Comparison of ENCODE assay signal across 26 mouse cellular contexts in the genomic region with DNA sequence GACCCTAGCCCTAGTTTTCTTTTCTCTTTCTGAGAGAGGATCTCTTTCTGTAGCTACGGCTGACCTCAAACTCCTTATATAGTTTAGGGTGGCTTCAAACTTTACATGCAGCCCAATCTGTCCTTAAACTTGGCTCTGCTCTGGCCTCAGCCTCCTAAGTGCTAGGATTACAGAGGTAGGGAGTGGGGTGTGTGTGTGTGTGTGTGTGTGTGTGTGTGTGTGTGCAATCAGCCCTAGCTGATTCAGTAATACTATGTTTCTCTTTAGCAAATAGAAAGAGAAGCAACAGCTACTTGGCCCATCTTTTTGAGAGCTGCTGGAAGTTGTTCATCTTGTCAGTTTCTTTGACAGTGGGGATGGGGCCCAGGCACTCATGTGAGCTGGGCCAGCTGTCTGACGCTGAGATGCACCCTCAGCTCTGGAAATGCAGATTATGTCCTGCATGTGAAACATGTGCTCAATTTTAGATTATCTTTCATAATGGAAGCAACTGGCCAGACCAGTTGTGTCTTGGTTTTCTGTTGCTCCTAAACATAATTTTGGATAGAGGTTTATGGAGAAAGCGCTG. TPM values are rescaled to one million over a fixed set of nuclear protein-coding genes. Genes with fewer than 3 reads are reported as not detected.
DNase-seq lines count a peak whose midpoint lies in the region; ATAC-seq and TF ChIP-seq lines count a peak whose summit lies in the region.
"Had no signal": no experiment of that assay in that cellular context is flagged by ENCODE, and none has a peak within 500 bp of the region (broad histone marks: within the 10 kb centered on the region; RNA-seq: fewer than 3 reads in every experiment).

No protein-coding gene starts in this region.

- no peaks in the 10 kb centered on the region for H3K36me3 ChIP-seq in heart, postnatal 0 days (replicated peaks; ENCODE audit: control insufficient read depth, insufficient read depth, low read length)
- H3K36me3 ChIP-seq in kidney, postnatal 0 days (ENCODE audit: insufficient read depth, low read length) = no peaks in the 10 kb centered on the region
- no peaks in the 10 kb centered on the region for H3K36me3 ChIP-seq in lung, embryonic 15.5 days
- H3K36me3 ChIP-seq in stomach, postnatal 0 days (ENCODE audit: control insufficient read depth, insufficient read depth, low read length) = no peaks in the 10 kb centered on the region
- H3K36me3 ChIP-seq: heart, embryonic 10.5 days; hindbrain, embryonic 12.5 days; limb, embryonic 12.5 days; neural tube, embryonic 15.5 days had no signal

- no peak for TF ChIP-seq EP300 in heart, postnatal 0 days (IDR thresholded peaks at IDR 0.05; ENCODE audit: low read depth)
- TF ChIP-seq EP300 in stomach, postnatal 0 days (optimal IDR thresholded peaks at IDR 0.05) = no peak

- H3K27me3 ChIP-seq in heart, postnatal 0 days (ENCODE audit: control insufficient read depth, insufficient read depth, low read length) = no peaks in the 10 kb centered on the region
- no peaks in the 10 kb centered on the region for H3K27me3 ChIP-seq in kidney, postnatal 0 days (ENCODE audit: insufficient read depth, low read length)
- no peaks in the 10 kb centered on the region for H3K27me3 ChIP-seq in lung, embryonic 15.5 days
- no peaks in the 10 kb centered on the region for H3K27me3 ChIP-seq in stomach, postnatal 0 days (ENCODE audit: control insufficient read depth, insufficient read depth, low read length)
- H3K27me3 ChIP-seq: forebrain, embryonic 13.5 days; hindbrain, embryonic 12.5 days; limb, embryonic 12.5 days had no signal

- TF ChIP-seq CTCF in heart, postnatal 0 days (IDR thresholded peaks at IDR 0.05; ENCODE audit: low read depth) = no peak
- no peak for TF ChIP-seq CTCF in kidney, postnatal 0 days (IDR thresholded peaks at IDR 0.05; ENCODE audit: low read depth)
- TF ChIP-seq CTCF in stomach, postnatal 0 days (IDR thresholded peaks at IDR 0.05; ENCODE audit: low read depth) = no peak

- no peak overlapping the region for H3K4me2 ChIP-seq in heart, postnatal 0 days (ENCODE audit: low read depth, low read length)
- H3K4me2 ChIP-seq in kidney, postnatal 0 days (ENCODE audit: low read length) = no peak overlapping the region
- H3K4me2 ChIP-seq in lung, embryonic 15.5 days = no peak overlapping the region
- no peak overlapping the region for H3K4me2 ChIP-seq in stomach, postnatal 0 days (replicated peaks; ENCODE audit: low read depth)
- H3K4me2 ChIP-seq: forebrain, embryonic 13.5 days; hindbrain, embryonic 12.5 days; limb, embryonic 12.5 days; neural tube, embryonic 15.5 days had no signal

- no peaks in the 10 kb centered on the region for H3K9me3 ChIP-seq in heart, postnatal 0 days (replicated peaks; ENCODE audit: control insufficient read depth, low read length)
- no peaks in the 10 kb centered on the region for H3K9me3 ChIP-seq in kidney, postnatal 0 days (replicated peaks; ENCODE audit: low read length)
- H3K9me3 ChIP-seq in lung, embryonic 15.5 days = no peaks in the 10 kb centered on the region
- no peaks in the 10 kb centered on the region for H3K9me3 ChIP-seq in stomach, postnatal 0 days (ENCODE audit: control insufficient read depth, low read length)
- H3K9me3 ChIP-seq: forebrain, embryonic 13.5 days; heart, embryonic 10.5 days; hindbrain, embryonic 12.5 days; limb, embryonic 12.5 days; neural tube, embryonic 15.5 days had no signal

- no peak for ATAC-seq in heart, postnatal 0 days (ENCODE audit: insufficient read depth, low read depth)
- ATAC-seq in kidney, postnatal 0 days (replicated peaks; ENCODE audit: low FRiP score, low read depth) = no peak
- ATAC-seq in lung, embryonic 15.5 days (ENCODE audit: borderline replicate concordance, extremely low read depth, low FRiP score, low TSS enrichment) = peak; percentile 70; the same call in 1 of the 2 replicates
- ATAC-seq in stomach, postnatal 0 days (ENCODE audit: low FRiP score, low TSS enrichment) = 0 out of 2 replicates have a peak, but pooled peaks have one; percentile 45
- ATAC-seq: CD4-positive, CD25-positive, alpha-beta regulatory T cell, adult 4 months; forebrain, embryonic 13.5 days; hindbrain, postnatal 0 days; intestine, embryonic 16.5 days had no signal

- DNase-seq in heart, postnatal 0 days (ENCODE audit: low spot score) = no peak
- no peak for DNase-seq in heart, postnatal 36 days
- peak; percentile 31 for DNase-seq in kidney, postnatal 0 days (ENCODE audit: low spot score)
- no peak for DNase-seq in kidney, adult 8-10 months
- no peak for DNase-seq in lung, postnatal 14 days
- no peak for DNase-seq in stomach, postnatal 0 days (ENCODE audit: low spot score)
- DNase-seq: adrenal gland, postnatal 14 days; cerebellum, adult 11 months; cerebellum, adult 9-10 months; cerebellum, postnatal 36 days; gastrocnemius, postnatal 10 days; heart, postnatal 14 days; midbrain, embryonic 14.5 days; right cerebral cortex, postnatal 25 days; thymus, adult 2 months; thymus, postnatal 36 days had no signal

- H3K4me1 ChIP-seq in heart, postnatal 0 days (ENCODE audit: control insufficient read depth, insufficient read depth) = no peaks in the 10 kb centered on the region
- no peaks in the 10 kb centered on the region for H3K4me1 ChIP-seq in kidney, postnatal 0 days (replicated peaks; ENCODE audit: insufficient read depth, low read length)
- H3K4me1 ChIP-seq in lung, embryonic 15.5 days = peaks cover 11% of the 10 kb centered on the region; the same call in 1 of the 2 replicates
- H3K4me1 ChIP-seq in stomach, postnatal 0 days (replicated peaks; ENCODE audit: control insufficient read depth, insufficient read depth) = no peaks in the 10 kb centered on the region
- H3K4me1 ChIP-seq: forebrain, embryonic 13.5 days; heart, embryonic 10.5 days; hindbrain, embryonic 12.5 days; limb, embryonic 12.5 days; neural tube, embryonic 15.5 days had no signal

- 0 out of 2 replicates have a peak overlapping the region, but pooled peaks have one; percentile 7 for H3K27ac ChIP-seq in heart, postnatal 0 days (ENCODE audit: low read depth)
- H3K27ac ChIP-seq in kidney, postnatal 0 days = no peak overlapping the region
- H3K27ac ChIP-seq in lung, embryonic 15.5 days = no peak overlapping the region
- H3K27ac ChIP-seq in stomach, postnatal 0 days (replicated peaks) = no peak overlapping the region
- H3K27ac ChIP-seq: forebrain, embryonic 13.5 days; heart, embryonic 10.5 days; hindbrain, embryonic 12.5 days; hindbrain, postnatal 0 days; left cerebral cortex, adult 2 months; limb, embryonic 12.5 days; neural tube, embryonic 15.5 days had no signal

- WGBS in heart, postnatal 0 days = 52% methylated on average over 3 of the region's 3 CpGs
- WGBS in kidney, postnatal 0 days = 69% methylated on average over 3 of the region's 3 CpGs
- WGBS in lung, embryonic 15.5 days = 68% methylated on average over 3 of the region's 3 CpGs
- WGBS in stomach, postnatal 0 days = 48% methylated on average over 3 of the region's 3 CpGs

- no peak overlapping the region for H3K9ac ChIP-seq in heart, postnatal 0 days (replicated peaks; ENCODE audit: low read depth, low read length)
- H3K9ac ChIP-seq in kidney, postnatal 0 days (ENCODE audit: low read depth, low read length) = no peak overlapping the region
- H3K9ac ChIP-seq in lung, embryonic 15.5 days = no peak overlapping the region
- no peak overlapping the region for H3K9ac ChIP-seq in stomach, postnatal 0 days (ENCODE audit: low read length)
- H3K9ac ChIP-seq: forebrain, embryonic 13.5 days; hindbrain, embryonic 12.5 days; limb, embryonic 12.5 days; neural tube, embryonic 15.5 days had no signal

- intact Hi-C loops in heart, postnatal 36 days (cut with DNase I) = no loop called here

- H3K4me3 ChIP-seq in heart, postnatal 0 days (ENCODE audit: low read depth, low read length) = no peak overlapping the region
- no peak overlapping the region for H3K4me3 ChIP-seq in kidney, postnatal 0 days (replicated peaks; ENCODE audit: low read depth, low read length)
- H3K4me3 ChIP-seq in lung, embryonic 15.5 days = no peak overlapping the region
- H3K4me3 ChIP-seq in stomach, postnatal 0 days (ENCODE audit: low read depth, low read length) = no peak overlapping the region
- H3K4me3 ChIP-seq: forebrain, embryonic 13.5 days; heart, embryonic 10.5 days; hindbrain, embryonic 12.5 days; left cerebral cortex, adult 2 months; limb, embryonic 12.5 days; neural tube, embryonic 15.5 days had no signal

RNA-seq across cellular contexts. Expression of a gene that starts 10.2 kb away (rescaled TPM):
- 8.7 and 16.9 TPM in 2 replicates for total RNA-seq in heart, postnatal 0 days (2014; rRNA removed; ENCODE audit: low replicate concordance)
- 5.4 and 6.3 TPM in 2 replicates for polyA plus RNA-seq in heart, postnatal 0 days (2015; fragmentation: Nextera tagmentation; extraction: Ambion mirVana)
- 10 to 100 TPM in 1 of 2 experiments, 1 to 10 TPM in 1; 7.5 to 10.5 TPM for total RNA-seq in heart, postnatal 36 days (2021)
- polyA plus RNA-seq in kidney, postnatal 0 days (2015; fragmentation: Nextera tagmentation; extraction: Ambion mirVana) = 20.7 and 21.0 TPM in 2 replicates
- polyA plus RNA-seq in lung, embryonic 15.5 days (2015; fragmentation: Nextera tagmentation; extraction: Ambion mirVana) = 23.6 and 26.3 TPM in 2 replicates
- 11.4 and 11.6 TPM in 2 replicates for polyA plus RNA-seq in stomach, postnatal 0 days (2015; fragmentation: Nextera tagmentation; extraction: Ambion mirVana)

RNA-seq across cellular contexts. Expression of a gene that starts 21.8 kb away (rescaled TPM):
- 1,061 and 1,234 TPM in 2 replicates for total RNA-seq in heart, postnatal 0 days (2014; rRNA removed; ENCODE audit: low replicate concordance)
- 1,884 and 1,954 TPM in 2 replicates for polyA plus RNA-seq in heart, postnatal 0 days (2015; fragmentation: Nextera tagmentation; extraction: Ambion mirVana)
- 1,000 to 10,000 TPM; 1,680 to 1,775 TPM for total RNA-seq in heart, postnatal 36 days (2021)
- polyA plus RNA-seq in kidney, postnatal 0 days (2015; fragmentation: Nextera tagmentation; extraction: Ambion mirVana) = 754 and 861 TPM in 2 replicates
- polyA plus RNA-seq in lung, embryonic 15.5 days (2015; fragmentation: Nextera tagmentation; extraction: Ambion mirVana) = 327 and 347 TPM in 2 replicates
- polyA plus RNA-seq in stomach, postnatal 0 days (2015; fragmentation: Nextera tagmentation; extraction: Ambion mirVana) = 559 and 583 TPM in 2 replicates

RNA-seq across cellular contexts. Expression of a gene that starts 25.6 kb away (rescaled TPM):
- total RNA-seq in heart, postnatal 0 days (2014; rRNA removed; ENCODE audit: low replicate concordance) = 32.5 and 39.5 TPM in 2 replicates
- 24.2 and 28.0 TPM in 2 replicates for polyA plus RNA-seq in heart, postnatal 0 days (2015; fragmentation: Nextera tagmentation; extraction: Ambion mirVana)
- 10 to 100 TPM; 38.7 to 54.0 TPM for total RNA-seq in heart, postnatal 36 days (2021)
- polyA plus RNA-seq in kidney, postnatal 0 days (2015; fragmentation: Nextera tagmentation; extraction: Ambion mirVana) = 47.4 and 50.8 TPM in 2 replicates
- 61.6 and 68.4 TPM in 2 replicates for polyA plus RNA-seq in lung, embryonic 15.5 days (2015; fragmentation: Nextera tagmentation; extraction: Ambion mirVana)
- polyA plus RNA-seq in stomach, postnatal 0 days (2015; fragmentation: Nextera tagmentation; extraction: Ambion mirVana) = 43.7 and 45.3 TPM in 2 replicates

Comparison
In these comparisons a context has a peak if more than half of its experiments do, and no peak if none do; other contexts are left out.
1. ATAC-seq: peak in lung, embryonic 15.5 days (single experiment) and stomach, postnatal 0 days (single experiment); none in heart, postnatal 0 days (single experiment) and kidney, postnatal 0 days (single experiment).